Mouse (Mus musculus): ENCODE measurements around the gene Tas2r119.

DNA sequence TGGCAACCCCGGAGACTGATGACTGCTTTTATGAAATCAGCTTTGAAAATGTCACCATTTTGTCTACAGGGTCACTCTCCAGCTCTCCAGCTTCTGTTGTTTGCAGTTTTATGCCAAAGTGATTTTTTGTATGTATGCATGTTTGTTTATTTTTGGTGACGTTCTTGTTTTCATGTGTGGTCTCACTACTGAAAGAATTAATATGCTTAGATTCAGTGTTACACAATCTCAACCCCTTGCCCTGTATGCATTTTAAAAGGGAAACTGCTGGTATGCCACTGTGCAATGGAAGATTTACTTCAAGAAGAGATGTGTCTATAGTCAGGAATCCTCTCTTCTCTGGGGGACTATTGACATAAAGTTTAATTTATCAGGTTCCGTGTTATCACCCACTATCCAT, 48.3 kb downstream of the Tas2r119 start:
- TF ChIP-seq CHD2 (IDR thresholded peaks at IDR 0.05; ENCODE audit: low read depth, low read length) (no peak), MAFK (IDR thresholded peaks at IDR 0.05; ENCODE audit: insufficient read depth, low read depth, low read length) (no peak), ZC3H11A (IDR thresholded peaks at IDR 0.05; ENCODE audit: borderline replicate concordance, low read depth, low read length) (no peak), HCFC1 (IDR thresholded peaks at IDR 0.05; ENCODE audit: borderline replicate concordance, insufficient read depth, low read length) (no peak), ZNF384 (IDR thresholded peaks at IDR 0.05; ENCODE audit: low read depth, low read length) (no peak)
